Mouse (Mus musculus): Measurements from ENCODE around the gene Alyref. TPM values are rescaled to one million over a fixed set of nuclear protein-coding genes. Genes with fewer than 3 reads are reported as not detected.

The Alyref gene
- total and polyA plus RNA-seq, 3 experiments: 122 to 505 (median 280) TPM

DNA sequence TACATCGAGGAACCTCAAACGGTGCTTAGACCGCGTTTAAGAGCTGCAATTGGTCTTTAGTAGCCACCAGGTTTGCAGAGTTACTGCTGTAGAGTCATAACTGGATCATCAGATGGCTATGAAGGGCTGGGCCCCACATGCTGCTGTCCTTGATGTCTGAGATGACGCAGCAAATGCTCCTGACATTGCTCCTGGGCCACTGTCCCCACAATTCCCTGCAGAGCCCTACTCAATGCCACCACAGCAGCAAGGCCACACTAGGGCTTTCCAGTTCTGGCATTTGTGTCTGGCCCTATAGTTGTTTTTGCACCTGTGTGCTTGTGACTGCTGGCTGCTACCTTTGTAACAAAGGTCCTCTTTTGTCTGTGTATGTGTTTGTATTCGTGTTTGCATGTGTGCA lies 24.6 kb upstream of the Alyref start:
- DNase-seq (ENCODE audit: low spot score): no peak
- peaks cover 78% of the 10 kb centered on the region for H3K4me1 ChIP-seq (ENCODE audit: insufficient read depth, low read depth, low read length)
- H3K4me3 ChIP-seq (ENCODE audit: low read depth, low read length): no peak overlapping the region

DNA sequence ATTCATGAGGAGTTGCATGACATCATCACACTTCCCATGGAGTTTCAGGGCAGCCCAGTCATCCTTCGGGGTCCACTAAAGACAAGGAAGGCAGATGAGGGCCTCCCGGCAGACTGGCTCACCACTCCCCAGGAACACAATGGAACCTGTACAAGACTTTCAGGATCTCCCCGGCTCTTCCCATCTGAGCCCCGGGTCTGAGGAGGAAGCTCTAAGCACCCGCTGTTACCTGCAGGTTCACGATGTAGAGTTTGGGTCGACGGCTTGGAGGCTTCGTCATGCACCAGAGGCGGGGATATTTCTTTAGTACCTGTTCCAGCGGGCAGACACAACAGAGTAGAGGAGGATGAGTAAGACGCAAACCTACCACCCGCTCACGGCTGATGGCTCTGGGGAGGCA lies 22.0 kb upstream of the Alyref start:
- Histone ChIP-seq H3K4me1 (ENCODE audit: insufficient read depth, low read depth, low read length) (peaks cover 76% of the 10 kb centered on the region), H3K9me3 (replicated peaks) (peaks cover 4% of the 10 kb centered on the region; the same call in 1 of the 2 replicates), H3K27me3 (ENCODE audit: insufficient read depth, low read length) (no peaks in the 10 kb centered on the region), H3K4me3 (ENCODE audit: low read depth, low read length) (peak overlapping the region; percentile 24; the same call in 1 of the 2 replicates), H3K36me3 (replicated peaks) (peaks cover 82% of the 10 kb centered on the region)
- TF ChIP-seq GATA2 (IDR thresholded peaks at IDR 0.05; ENCODE audit: borderline replicate concordance, low read depth, low read length) (no peak), GATA1 (IDR thresholded peaks at IDR 0.05; ENCODE audit: borderline replicate concordance, low read length) (no peak), TAL1 (conservative IDR thresholded peaks at IDR 0.05; ENCODE audit: low read depth, low read length) (no peak), POLR2AphosphoS5 (IDR thresholded peaks at IDR 0.05; ENCODE audit: insufficient replicate concordance, low read depth, low read length) (no peak), CTCF (IDR thresholded peaks at IDR 0.05; ENCODE audit: low read depth, low read length) (no peak)
- ATAC-seq (ENCODE audit: extremely low read depth, insufficient number of reproducible peaks, low FRiP score, poor library complexity, severe bottlenecking) (no peak), DNase-seq (ENCODE audit: low spot score) (no peak)

More for the DNA sequence above, 24.6 kb upstream of the Alyref start:
- ATAC-seq (ENCODE audit: extremely low read depth, insufficient number of reproducible peaks, low FRiP score, poor library complexity, severe bottlenecking): no peak
- TF ChIP-seq GATA2 (IDR thresholded peaks at IDR 0.05; ENCODE audit: borderline replicate concordance, low read depth, low read length) (no peak), POLR2AphosphoS5 (IDR thresholded peaks at IDR 0.05; ENCODE audit: insufficient replicate concordance, low read depth, low read length) (no peak), TAL1 (conservative IDR thresholded peaks at IDR 0.05; ENCODE audit: low read depth, low read length) (no peak), CTCF (IDR thresholded peaks at IDR 0.05; ENCODE audit: low read depth, low read length) (no peak), GATA1 (IDR thresholded peaks at IDR 0.05; ENCODE audit: borderline replicate concordance, low read length) (no peak)
- H3K9me3 ChIP-seq (replicated peaks): peaks cover 4% of the 10 kb centered on the region; the same call in 1 of the 2 replicates
- no peaks in the 10 kb centered on the region for H3K27me3 ChIP-seq (ENCODE audit: insufficient read depth, low read length)
- H3K36me3 ChIP-seq (replicated peaks): peaks cover 91% of the 10 kb centered on the region

DNA sequence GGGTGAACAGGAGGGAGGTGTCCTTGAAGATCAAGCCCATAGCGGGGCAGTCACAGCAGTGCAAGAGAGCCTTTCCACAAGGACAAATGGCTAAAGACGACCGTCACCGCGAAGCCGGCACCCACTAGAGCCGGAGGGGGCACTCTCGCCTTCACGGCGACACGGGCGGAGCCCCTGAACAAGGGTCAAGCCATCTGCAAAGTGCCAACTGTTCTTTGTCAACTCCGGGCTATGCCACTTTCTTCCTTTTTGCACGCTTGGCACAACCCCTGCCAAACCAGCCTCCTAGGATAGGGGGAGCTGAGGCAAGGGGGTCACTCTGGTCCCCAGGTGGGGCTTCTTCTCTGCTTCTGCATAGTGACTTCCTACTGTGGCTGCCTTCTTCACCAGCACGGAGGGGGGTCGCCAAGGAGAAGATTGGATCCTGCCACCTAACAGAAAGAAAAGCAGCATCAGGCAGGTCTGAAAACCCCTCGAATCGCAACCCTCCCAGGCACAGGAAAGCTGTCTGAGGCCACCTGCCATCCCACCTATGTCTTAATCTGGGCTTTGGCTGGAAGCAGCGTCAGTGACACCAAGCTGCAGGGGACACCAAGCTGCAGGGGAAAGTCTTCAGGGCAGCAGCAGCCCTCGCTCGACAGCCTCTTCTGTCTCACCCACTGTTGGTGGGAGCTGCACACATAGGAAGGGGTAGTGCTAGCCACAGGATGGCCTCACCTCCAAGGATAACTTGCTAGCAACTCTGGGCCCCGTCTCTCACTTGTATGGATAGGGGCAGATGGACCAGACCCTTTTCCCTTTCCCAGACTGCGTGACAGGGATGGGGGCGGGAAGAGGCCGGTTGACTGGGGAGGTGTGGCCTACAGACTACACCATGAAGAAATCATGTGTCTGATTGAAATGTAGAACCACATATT lies 20.7 kb upstream of the Alyref start:
- Histone ChIP-seq H3K36me3 (replicated peaks) (peaks cover 90% of the 10 kb centered on the region), H3K27me3 (ENCODE audit: insufficient read depth, low read length) (no peaks in the 10 kb centered on the region), H3K9me3 (replicated peaks) (peaks cover 4% of the 10 kb centered on the region; the same call in 1 of the 2 replicates), H3K4me3 (ENCODE audit: low read depth, low read length) (no peak overlapping the region; the same call in 1 of the 2 replicates), H3K4me1 (ENCODE audit: insufficient read depth, low read depth, low read length) (peaks cover 79% of the 10 kb centered on the region)
- DNase-seq (ENCODE audit: low spot score): no peak
- TF ChIP-seq POLR2AphosphoS5 (IDR thresholded peaks at IDR 0.05; ENCODE audit: insufficient replicate concordance, low read depth, low read length): no peak
- TF ChIP-seq CTCF (IDR thresholded peaks at IDR 0.05; ENCODE audit: low read depth, low read length): no peak
- no peak for TF ChIP-seq GATA1 (IDR thresholded peaks at IDR 0.05; ENCODE audit: borderline replicate concordance, low read length)
- ATAC-seq (ENCODE audit: extremely low read depth, insufficient number of reproducible peaks, low FRiP score, poor library complexity, severe bottlenecking): no peak

DNA sequence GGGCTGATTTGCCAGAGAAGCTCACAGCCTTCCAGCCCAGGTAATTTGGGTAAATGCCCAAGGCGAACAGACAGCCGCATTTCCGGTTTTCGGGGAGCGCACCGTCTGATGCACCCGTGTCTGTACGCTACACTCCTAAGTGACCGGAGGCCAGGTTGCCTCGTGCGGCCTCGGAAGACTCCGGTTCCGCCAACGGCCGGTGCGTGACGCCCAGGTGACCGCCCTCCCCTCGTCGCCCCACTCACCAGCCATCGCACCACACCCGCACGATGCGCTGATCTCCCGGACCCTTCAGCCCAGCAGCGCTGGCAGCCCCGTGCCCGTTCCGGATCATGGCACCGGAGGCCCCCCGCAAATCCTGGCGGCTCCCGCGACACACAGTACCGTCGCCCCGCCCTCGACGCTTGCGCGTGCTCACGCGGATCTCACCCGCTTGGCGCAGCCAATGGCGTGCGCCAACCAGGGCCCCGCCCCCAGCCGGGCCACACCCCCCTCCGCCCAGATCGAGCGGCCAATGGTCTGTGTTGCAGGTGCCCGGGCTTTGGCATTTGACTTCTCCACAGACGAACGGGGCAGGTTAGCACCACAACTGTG lies 19.5 kb upstream of the Alyref start, which contains the start of gene Pcyt2:
Gene Pcyt2 (minus strand): TSS at position 418 of the 594 bp plus-strand sequence.
- H3K4me1 ChIP-seq (ENCODE audit: insufficient read depth, low read depth, low read length): peaks cover 77% of the 10 kb centered on the region
- peak; percentile 81 for ATAC-seq (ENCODE audit: extremely low read depth, insufficient number of reproducible peaks, low FRiP score, poor library complexity, severe bottlenecking)

DNA sequence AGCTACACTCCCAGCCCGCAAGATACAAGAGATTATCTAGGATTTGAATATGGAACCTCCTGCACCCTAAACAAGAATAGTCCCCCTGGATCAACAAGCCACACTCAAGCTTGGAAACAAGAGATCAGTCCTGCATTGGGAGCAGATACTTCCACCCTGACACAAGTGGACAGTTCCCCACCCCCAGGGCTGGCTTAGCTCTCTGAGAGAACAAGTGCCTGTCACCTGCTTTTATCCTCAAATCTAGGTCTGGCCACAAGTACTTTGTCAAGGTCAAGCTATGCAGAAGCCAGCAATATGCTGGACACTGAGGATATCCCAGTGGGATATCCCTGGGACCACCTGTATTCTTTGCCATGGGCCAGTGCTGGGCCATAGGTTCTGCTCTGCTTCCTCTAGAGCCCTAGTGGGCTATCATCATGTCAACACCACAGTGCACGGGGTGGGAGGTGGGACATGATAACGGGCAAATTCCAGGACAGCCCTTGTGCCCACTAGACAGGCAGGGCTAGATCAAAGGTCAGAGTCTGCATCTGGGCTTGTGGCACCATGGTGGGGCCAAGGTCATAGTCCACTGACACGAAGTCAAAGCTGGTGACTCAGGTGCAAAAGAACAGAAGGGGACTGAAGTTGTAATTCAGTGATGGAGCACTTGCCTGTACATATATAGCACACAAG lies 18.6 kb upstream of the Alyref start:
- no peak for ATAC-seq (ENCODE audit: extremely low read depth, insufficient number of reproducible peaks, low FRiP score, poor library complexity, severe bottlenecking)
- Histone ChIP-seq H3K27me3 (ENCODE audit: insufficient read depth, low read length) (peaks cover 2% of the 10 kb centered on the region; the same call in 1 of the 2 replicates), H3K4me3 (ENCODE audit: low read depth, low read length) (peak overlapping the region; percentile 98), H3K36me3 (replicated peaks) (peaks cover 90% of the 10 kb centered on the region), H3K4me1 (ENCODE audit: insufficient read depth, low read depth, low read length) (peaks cover 79% of the 10 kb centered on the region), H3K9me3 (replicated peaks) (peaks cover 4% of the 10 kb centered on the region; the same call in 1 of the 2 replicates)
- no peak for DNase-seq (ENCODE audit: low spot score)
- TF ChIP-seq CTCF (IDR thresholded peaks at IDR 0.05; ENCODE audit: low read depth, low read length): no peak

More for the DNA sequence above, 19.5 kb upstream of the Alyref start, which contains the start of gene Pcyt2:
- peaks cover 4% of the 10 kb centered on the region; the same call in 1 of the 2 replicates for H3K9me3 ChIP-seq (replicated peaks)
- peak; percentile 96 for DNase-seq (ENCODE audit: low spot score)
- H3K36me3 ChIP-seq (replicated peaks): peaks cover 90% of the 10 kb centered on the region
- peak within 1 kb of the TSS; percentile 98 for H3K4me3 ChIP-seq (ENCODE audit: low read depth, low read length)
- no peaks in the 10 kb centered on the region for H3K27me3 ChIP-seq (ENCODE audit: insufficient read depth, low read length)
- TF ChIP-seq GATA1 (IDR thresholded peaks at IDR 0.05; ENCODE audit: borderline replicate concordance, low read length) (no peak), GATA2 (IDR thresholded peaks at IDR 0.05; ENCODE audit: borderline replicate concordance, low read depth, low read length) (no peak), POLR2AphosphoS5 (IDR thresholded peaks at IDR 0.05; ENCODE audit: insufficient replicate concordance, low read depth, low read length) (no peak), CTCF (IDR thresholded peaks at IDR 0.05; ENCODE audit: low read depth, low read length) (no peak), TAL1 (conservative IDR thresholded peaks at IDR 0.05; ENCODE audit: low read depth, low read length) (no peak)
